Mouse (Mus musculus) thymus, adult 2 months (tissue): ENCODE data around the gene Arfgap3. TPM values are rescaled to one million over a fixed set of nuclear protein-coding genes. Genes with fewer than 3 reads are reported as not detected.

Experiments
- DNase-seq: peaks from one replicate; pipeline ENCODE4 v3.0.0; 2021
- H3K27ac ChIP-seq: fragments of 200-500 bp; 2 replicates; pipeline ENCODE4 v1.5.1; 2012; ENCODE audit warnings: low read length, control low read depth; ENCODE audit not compliant: control insufficient read depth, insufficient read depth
- H3K27me3 ChIP-seq: fragments of 200-500 bp; 2 replicates; pipeline ENCODE4 v1.6.1; 2012; ENCODE audit warnings: mild to moderate bottlenecking, low read length, moderate library complexity, mixed read lengths; ENCODE audit not compliant: control insufficient read depth, insufficient read depth
- H3K36me3 ChIP-seq: fragments of 200-500 bp; 2 replicates; pipeline ENCODE4 v1.6.1; 2012; ENCODE audit warnings: mild to moderate bottlenecking, low read length, moderate library complexity; ENCODE audit not compliant: control insufficient read depth, insufficient read depth
- H3K4me1 ChIP-seq: fragments of 200-500 bp; replicated peaks from 2 replicates; pipeline ENCODE4 v1.6.1; 2012; ENCODE audit warnings: low read length; ENCODE audit not compliant: control insufficient read depth, insufficient read depth
- H3K4me3 ChIP-seq: fragments of 200-500 bp; 2 replicates; pipeline ENCODE4 v1.5.1; 2012; ENCODE audit warnings: mild to moderate bottlenecking, low read length, control low read depth, moderate library complexity; ENCODE audit not compliant: control insufficient read depth, insufficient read depth
- CTCF ChIP-seq: fragments of 200-500 bp; IDR thresholded peaks from 2 replicates; pipeline ENCODE4 v1.5.1; 2012; ENCODE audit warnings: mild to moderate bottlenecking, control low read depth, low read length, moderate library complexity, borderline replicate concordance; ENCODE audit not compliant: control insufficient read depth, poor library complexity, insufficient read depth; ENCODE audit errors: extremely low read depth
- POLR2A ChIP-seq: fragments of 200-500 bp; IDR thresholded peaks from 2 replicates; pipeline ENCODE4 v1.6.1; 2012; ENCODE audit warnings: mild to moderate bottlenecking, low read length, control low read depth, moderate library complexity; ENCODE audit not compliant: control insufficient read depth, poor library complexity, insufficient read depth; ENCODE audit errors: extremely low read depth
- WGBS: fragments of 180-500 bp; shearing (Covaris S2); methylation state at CpG from one replicate; pipeline ENCODE4 v1.1.7; 2018; 5-methylcytosine and 5-hydroxymethylcytosine counted together
- polyA plus RNA-seq: library from polyadenylated mRNA; depleted of rRNA; stranded (reverse); fragments of >200 nt; gene quantifications from 2 replicates; pipeline ENCODE4 v1.2.3, GENCODE M21; 2012

The Arfgap3 gene
- polyA plus RNA-seq, 1 experiment = 23.0 TPM

DNA sequence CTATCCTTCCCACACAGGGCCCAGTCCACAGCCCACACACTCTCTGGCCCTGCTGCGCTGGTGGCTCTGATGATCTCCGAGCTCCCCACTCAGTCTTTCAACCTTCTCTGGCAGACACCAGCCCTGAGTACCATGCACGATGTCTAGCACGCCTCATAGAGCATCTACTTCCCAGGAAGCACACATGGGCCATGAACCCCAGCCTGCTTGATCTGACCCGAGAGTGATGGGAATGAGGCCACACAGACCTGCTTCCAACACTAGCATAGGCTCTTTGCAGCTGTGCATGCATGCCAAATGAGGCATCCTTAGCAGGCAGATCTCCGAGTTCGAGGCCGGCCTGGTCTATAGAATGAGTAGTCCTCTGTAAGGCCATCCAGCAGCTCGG is 45.2 kb downstream of the Arfgap3 start:
- no peak overlapping the region for H3K27ac ChIP-seq
- H3K4me3 ChIP-seq = no peak overlapping the region
- H3K36me3 ChIP-seq = no peaks in the 10 kb centered on the region
- TF ChIP-seq POLR2A = no peak
- TF ChIP-seq CTCF = no peak
- WGBS = 96% methylated on average over 9 of the region's 9 CpGs
- H3K27me3 ChIP-seq = no peaks in the 10 kb centered on the region
- no peaks in the 10 kb centered on the region for H3K4me1 ChIP-seq
- DNase-seq = no peak

DNA sequence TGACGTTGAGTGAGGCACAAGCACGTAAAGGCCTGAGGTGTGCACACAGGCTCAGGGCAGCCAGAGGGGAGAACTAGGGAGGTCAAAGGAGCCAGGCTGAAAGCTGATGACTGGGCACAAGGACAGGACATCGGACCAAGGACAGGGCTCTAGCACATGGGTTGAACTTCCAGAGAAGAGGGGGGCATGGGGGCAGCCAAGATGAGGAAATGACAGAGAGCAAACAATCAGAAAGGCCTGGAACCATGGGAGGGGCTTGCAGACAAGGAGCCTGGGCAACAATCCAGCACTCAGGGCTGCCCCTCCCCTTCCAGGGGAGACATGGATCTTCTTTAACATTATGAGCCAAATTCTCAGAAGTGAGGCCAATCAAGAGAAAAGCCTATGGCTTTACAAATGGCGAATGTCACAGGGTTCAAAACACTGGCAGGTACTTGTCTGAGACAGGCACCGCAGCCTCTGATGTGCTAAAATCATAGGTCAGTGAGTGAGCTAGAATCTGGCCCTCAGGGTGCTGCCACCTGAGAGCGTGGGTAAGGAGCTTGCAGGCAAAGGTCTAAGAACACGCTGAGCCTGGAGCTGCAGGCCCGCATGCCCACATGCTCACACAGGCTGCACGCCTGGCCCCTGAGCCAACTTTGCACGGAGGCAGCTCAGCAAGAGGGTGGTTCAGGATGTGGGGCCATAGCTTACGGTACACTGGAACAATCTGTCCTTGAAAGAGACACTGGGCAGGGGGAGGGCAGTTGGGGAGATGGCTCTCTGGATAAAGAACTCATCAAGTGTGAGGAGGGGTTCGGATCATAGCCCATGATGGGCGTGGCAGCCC is 46.2 kb downstream of the Arfgap3 start:
- no peak for DNase-seq
- 93% methylated on average over 13 of the region's 13 CpGs for WGBS
- Histone ChIP-seq H3K27ac (no peak overlapping the region), H3K4me3 (no peak overlapping the region), H3K36me3 (no peaks in the 10 kb centered on the region), H3K4me1 (no peaks in the 10 kb centered on the region), H3K27me3 (no peaks in the 10 kb centered on the region)
- TF ChIP-seq POLR2A (no peak), CTCF (no peak)

DNA sequence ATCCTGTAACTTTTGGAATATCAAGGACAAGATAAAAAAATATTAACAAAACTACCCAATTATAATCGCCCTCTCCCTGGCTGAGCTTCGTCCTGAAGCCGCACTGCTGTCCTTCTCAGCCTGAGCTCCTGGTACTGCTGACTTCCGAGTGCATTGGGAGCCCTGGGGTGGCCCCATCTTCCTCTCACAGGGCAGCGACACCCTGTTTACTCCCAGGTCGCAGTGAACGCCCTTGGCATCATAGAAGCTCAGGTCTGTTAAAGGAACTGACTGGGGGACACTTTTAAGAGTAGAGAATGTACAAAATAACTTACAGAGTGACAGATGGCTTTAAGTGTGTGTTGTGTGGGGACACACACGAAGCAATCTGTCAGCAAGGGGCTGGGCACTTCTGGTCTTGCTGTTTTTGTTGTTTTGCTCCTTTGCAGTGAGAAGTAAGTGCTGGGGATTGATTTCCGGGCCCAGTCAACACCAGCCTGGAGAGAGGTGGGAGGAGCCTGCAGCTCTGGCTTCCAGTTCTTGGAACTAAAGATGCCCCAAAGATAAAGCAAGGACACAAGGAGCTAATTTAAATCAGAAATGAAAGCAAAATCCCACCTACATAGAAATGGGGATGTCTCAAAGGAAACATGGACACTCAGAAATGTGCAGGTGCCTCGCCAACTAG is 50.0 kb downstream of the Arfgap3 start:
- H3K27ac ChIP-seq = no peak overlapping the region
- no peaks in the 10 kb centered on the region for H3K27me3 ChIP-seq
- no peak for DNase-seq
- TF ChIP-seq POLR2A (no peak), CTCF (no peak)
- H3K4me1 ChIP-seq = no peaks in the 10 kb centered on the region
- no peaks in the 10 kb centered on the region for H3K36me3 ChIP-seq
- no peak overlapping the region for H3K4me3 ChIP-seq
- 88% methylated on average over 10 of the region's 10 CpGs for WGBS

DNA sequence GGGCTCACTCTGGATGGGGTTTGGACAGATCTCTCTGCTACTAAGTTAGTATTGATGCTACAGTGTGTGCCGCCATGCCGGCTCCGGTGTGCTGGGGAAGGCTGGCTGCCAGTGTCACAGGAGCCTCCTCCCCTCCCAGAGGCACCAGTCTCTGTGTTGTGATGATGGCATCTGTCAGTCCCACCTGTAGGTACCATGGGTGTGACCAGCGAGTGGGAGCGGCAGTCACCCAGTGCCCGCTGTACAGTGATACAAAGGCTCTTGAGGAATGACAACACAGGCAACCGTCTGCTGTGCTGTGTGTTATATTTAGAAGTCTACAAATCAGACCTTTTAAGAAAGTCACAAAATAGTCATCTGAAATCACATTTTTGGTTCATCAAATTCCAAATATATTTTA is 50.6 kb downstream of the Arfgap3 start:
- no peaks in the 10 kb centered on the region for H3K27me3 ChIP-seq
- H3K27ac ChIP-seq = no peak overlapping the region
- no peak for DNase-seq
- no peak overlapping the region for H3K4me3 ChIP-seq
- H3K4me1 ChIP-seq = no peaks in the 10 kb centered on the region
- TF ChIP-seq POLR2A = no peak
- no peak for TF ChIP-seq CTCF
- no peaks in the 10 kb centered on the region for H3K36me3 ChIP-seq
- 94% methylated on average over 7 of the region's 7 CpGs for WGBS

DNA sequence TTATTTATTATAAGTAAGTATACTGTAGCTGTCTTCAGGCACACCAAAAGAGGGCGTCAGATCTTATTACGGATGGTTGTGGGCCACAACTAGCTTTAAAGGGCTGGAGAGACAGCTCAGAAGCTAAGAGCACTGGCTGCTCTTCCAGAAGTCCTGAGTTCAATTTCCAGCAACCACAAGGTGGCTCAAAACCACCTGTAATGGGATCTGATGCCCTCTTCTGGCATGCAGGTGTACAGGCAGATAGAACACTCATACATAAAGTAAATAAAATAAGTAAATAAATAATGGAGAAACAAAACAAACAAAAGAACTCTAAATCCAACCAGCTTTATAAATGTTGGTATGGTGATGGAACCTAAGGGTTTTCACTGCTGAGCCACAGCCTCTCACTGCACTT is 51.2 kb downstream of the Arfgap3 start:
- H3K4me3 ChIP-seq = no peak overlapping the region
- 95% methylated on average over 2 of the region's 2 CpGs for WGBS

DNA sequence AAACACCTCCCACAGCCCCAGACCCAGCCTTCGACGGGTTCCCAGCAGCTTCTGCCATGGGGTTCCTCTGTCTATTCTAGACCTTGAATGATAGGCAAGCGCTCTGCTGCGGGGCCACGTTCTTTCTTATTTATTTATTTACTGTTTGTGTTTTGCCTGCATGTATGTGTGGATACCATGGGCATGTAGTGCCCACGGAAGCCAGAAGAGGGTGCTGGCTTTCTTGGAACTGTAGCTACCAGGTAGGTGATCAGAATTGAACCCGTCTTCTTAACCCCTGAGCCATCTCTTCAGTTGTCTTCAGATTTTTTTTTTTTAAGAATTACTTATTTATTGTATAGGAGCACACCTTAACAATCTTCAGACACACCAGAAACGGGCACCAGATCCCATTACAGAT is 51.7 kb downstream of the Arfgap3 start:
- Histone ChIP-seq H3K27me3 (no peaks in the 10 kb centered on the region), H3K4me1 (no peaks in the 10 kb centered on the region), H3K27ac (no peak overlapping the region), H3K36me3 (no peaks in the 10 kb centered on the region), H3K4me3 (no peak overlapping the region)
- no peak for DNase-seq
- 95% methylated on average over 8 of the region's 8 CpGs for whole genome bisulfite sequencing
- TF ChIP-seq CTCF (no peak), POLR2A (no peak)

More for the DNA sequence above, 51.2 kb downstream of the Arfgap3 start:
- no peaks in the 10 kb centered on the region for H3K4me1 ChIP-seq
- DNase-seq = no peak
- no peaks in the 10 kb centered on the region for H3K36me3 ChIP-seq
- no peak overlapping the region for H3K27ac ChIP-seq
- H3K27me3 ChIP-seq = no peaks in the 10 kb centered on the region
- no peak for TF ChIP-seq POLR2A
- TF ChIP-seq CTCF = no peak
